Mouse (Mus musculus) hindbrain, embryonic 15.5 days (tissue): ENCODE results near the gene Grcc10. TPM values are rescaled to one million over a fixed set of nuclear protein-coding genes. Genes with fewer than 3 reads are reported as not detected.

ENCODE experiments used
- ATAC-seq: fragments of 200-750 bp; cut with Nextera tagmentation; 2 replicates; pipeline ENCODE4 v1.8.0; 2017; ENCODE audit warnings: low read depth, moderate number of reproducible peaks, moderate TSS enrichment; ENCODE audit not compliant: low FRiP score
- H3K27ac ChIP-seq: fragments of 300-500 bp; sonication (generic); replicated peaks from 2 replicates; pipeline ENCODE4 v1.5.1; 2015; ENCODE audit warnings: mild to moderate bottlenecking, inconsistent platforms
- H3K27me3 ChIP-seq: fragments of 300-500 bp; sonication (generic); 2 replicates; pipeline ENCODE4 v1.6.1; 2015; ENCODE audit warnings: control low read depth, inconsistent platforms
- H3K36me3 ChIP-seq: fragments of 300-500 bp; sonication (generic); 2 replicates; pipeline ENCODE4 v1.6.1; 2015; ENCODE audit warnings: control low read depth, inconsistent platforms
- H3K4me1 ChIP-seq: fragments of 300-500 bp; sonication (generic); replicated peaks from 2 replicates; pipeline ENCODE4 v1.6.1; 2015; ENCODE audit warnings: control low read depth, inconsistent platforms
- H3K4me2 ChIP-seq: fragments of 300-500 bp; sonication (generic); 2 replicates; pipeline ENCODE4 v1.6.1; 2015; ENCODE audit warnings: moderate library complexity, mild to moderate bottlenecking, inconsistent platforms
- H3K4me3 ChIP-seq: fragments of 300-500 bp; sonication (generic); 2 replicates; pipeline ENCODE4 v1.5.1; 2015; ENCODE audit warnings: mild to moderate bottlenecking, inconsistent platforms
- H3K9ac ChIP-seq: fragments of 300-500 bp; sonication (generic); 2 replicates; pipeline ENCODE4 v1.6.1; 2015; ENCODE audit warnings: inconsistent platforms
- H3K9me3 ChIP-seq: fragments of 300-500 bp; sonication (generic); 2 replicates; pipeline ENCODE4 v1.6.1; 2016; ENCODE audit warnings: control low read depth, inconsistent platforms
- WGBS: fragments of 180-500 bp; shearing (Covaris S2); methylation state at CpG from one replicate; pipeline ENCODE4 v1.1.7; 2015; 5-methylcytosine and 5-hydroxymethylcytosine counted together
- polyA plus RNA-seq: library from polyadenylated mRNA; unstranded; fragments of >200 nt; fragmentation: Nextera tagmentation; extraction: Ambion mirVana; gene quantifications from 2 replicates; pipeline ENCODE4 v1.2.1, GENCODE M21; 2015

The Grcc10 gene
- polyA plus RNA-seq, 1 experiment from 2014 or later, result 626 TPM

DNA sequence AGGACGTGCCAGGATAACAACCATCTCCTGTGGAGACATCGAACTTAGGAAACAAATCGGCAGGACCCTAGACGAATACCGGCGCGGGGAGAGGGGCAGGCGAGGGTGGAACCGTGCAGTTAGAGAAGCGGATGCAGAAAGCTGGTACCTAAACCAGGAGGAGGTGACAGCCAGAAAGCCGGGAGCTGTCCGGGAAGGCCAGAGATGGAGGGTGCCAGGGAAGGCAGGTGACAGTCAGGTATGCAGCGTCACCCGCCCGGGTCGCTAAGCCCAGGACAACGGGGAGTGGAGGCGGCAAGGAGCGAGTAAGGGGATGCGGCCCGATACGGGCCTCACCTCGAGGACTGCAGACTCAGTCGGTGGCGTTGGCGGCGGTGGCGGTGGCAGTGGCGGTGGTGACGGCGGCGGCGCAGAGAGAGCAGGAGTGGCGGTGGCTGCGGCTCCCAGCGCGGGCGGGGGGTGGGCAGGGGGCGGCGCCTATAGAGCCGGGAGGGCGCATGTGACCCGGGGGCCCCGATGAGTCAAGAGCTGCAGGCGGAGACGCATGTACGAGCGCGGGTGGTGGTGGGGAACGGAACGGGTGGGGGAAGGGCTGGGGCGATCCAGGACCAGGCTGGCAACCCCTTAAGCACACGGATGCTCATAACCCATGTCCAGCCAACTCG, 28.1 kb upstream of the Grcc10 start, which contains the start of gene Eno2:
Gene Eno2 (minus strand): TSS at position 573 of the 665 bp plus-strand sequence.
- peak; percentile 84 for ATAC-seq
- Histone ChIP-seq H3K4me2 (peak within 1 kb of the TSS; percentile 80), H3K4me3 (peak within 1 kb of the TSS; percentile 62), H3K27ac (peak within 1 kb of the TSS; percentile 81), H3K9ac (peak within 1 kb of the TSS; percentile 78), H3K27me3 (no peaks in the 10 kb centered on the region), H3K4me1 (peaks cover 34% of the 10 kb centered on the region), H3K36me3 (no peaks in the 10 kb centered on the region), H3K9me3 (no peaks in the 10 kb centered on the region)
- under 1% methylated on average over 51 of the region's 54 CpGs for WGBS

DNA sequence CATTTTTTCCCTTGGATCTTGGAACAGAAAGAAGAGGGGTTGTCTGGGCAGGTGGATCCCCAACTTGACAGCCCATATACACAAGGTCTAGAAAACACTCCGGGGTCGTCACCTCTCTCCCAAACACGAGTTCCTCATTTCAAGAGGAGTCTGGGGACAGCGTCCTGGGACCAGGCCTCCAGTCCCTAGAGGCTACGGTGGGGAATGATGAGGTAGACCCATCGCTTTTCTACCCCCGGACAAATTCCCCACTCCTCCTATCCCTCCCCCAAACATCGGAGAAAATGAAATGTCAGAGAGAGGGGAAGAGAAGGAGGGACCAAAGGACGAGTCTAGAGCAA, 27.5 kb upstream of the Grcc10 start:
- H3K27me3 ChIP-seq, result no peaks in the 10 kb centered on the region
- H3K27ac ChIP-seq, result peak overlapping the region; percentile 81
- no peaks in the 10 kb centered on the region for H3K9me3 ChIP-seq
- H3K4me1 ChIP-seq, result peaks cover 34% of the 10 kb centered on the region
- H3K36me3 ChIP-seq, result no peaks in the 10 kb centered on the region
- peak overlapping the region; percentile 78 for H3K9ac ChIP-seq
- peak overlapping the region; percentile 62 for H3K4me3 ChIP-seq
- peak overlapping the region; percentile 80 for H3K4me2 ChIP-seq
- 4% methylated on average over 9 of the region's 9 CpGs for WGBS
- ATAC-seq, result peak; percentile 36

DNA sequence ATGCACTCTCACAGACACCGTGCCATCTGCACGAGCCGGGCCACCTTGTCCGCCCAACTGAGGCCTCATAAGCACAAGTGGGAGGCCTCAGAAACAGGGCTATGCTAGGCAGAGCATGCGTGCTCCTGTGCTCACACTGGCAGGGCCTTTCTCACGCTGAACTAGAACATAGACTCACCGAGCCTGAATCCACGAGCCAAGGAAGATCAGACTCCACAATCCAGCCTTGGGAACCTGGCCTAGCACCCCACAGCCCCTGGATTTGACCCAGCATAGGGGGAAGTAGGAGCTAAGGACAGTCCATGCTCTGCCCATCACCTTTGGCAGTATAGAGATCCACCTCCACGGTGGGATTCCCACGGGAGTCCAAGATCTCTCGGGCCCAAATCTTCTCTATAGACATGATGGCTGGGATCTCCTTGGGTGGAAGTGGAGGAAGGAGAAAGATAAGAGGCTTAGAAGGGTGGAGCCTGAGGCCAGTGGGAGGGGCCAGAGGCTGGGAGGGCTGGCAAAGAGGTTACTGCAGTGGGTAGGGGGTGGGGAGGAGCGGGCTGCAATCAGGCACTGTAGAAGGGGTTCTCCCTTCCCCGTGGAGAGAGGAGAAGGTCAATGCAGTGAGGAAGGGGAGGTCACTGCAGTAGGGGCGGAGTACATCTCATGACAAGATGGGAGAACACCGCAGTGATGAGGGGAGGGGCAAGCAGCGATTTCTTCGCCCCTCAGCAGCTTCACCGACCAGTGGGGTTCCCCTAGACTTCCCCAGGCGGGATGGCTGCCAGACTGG, 26.9 kb upstream of the Grcc10 start:
- WGBS, result 20% methylated on average over 19 of the region's 19 CpGs
- ATAC-seq, result peak; percentile 55
- Histone ChIP-seq H3K27me3 (no peaks in the 10 kb centered on the region), H3K4me2 (peak overlapping the region; percentile 80), H3K4me3 (peak overlapping the region; percentile 62), H3K27ac (peak overlapping the region; percentile 81), H3K9ac (peak overlapping the region; percentile 78), H3K4me1 (peaks cover 34% of the 10 kb centered on the region), H3K9me3 (no peaks in the 10 kb centered on the region), H3K36me3 (no peaks in the 10 kb centered on the region)

DNA sequence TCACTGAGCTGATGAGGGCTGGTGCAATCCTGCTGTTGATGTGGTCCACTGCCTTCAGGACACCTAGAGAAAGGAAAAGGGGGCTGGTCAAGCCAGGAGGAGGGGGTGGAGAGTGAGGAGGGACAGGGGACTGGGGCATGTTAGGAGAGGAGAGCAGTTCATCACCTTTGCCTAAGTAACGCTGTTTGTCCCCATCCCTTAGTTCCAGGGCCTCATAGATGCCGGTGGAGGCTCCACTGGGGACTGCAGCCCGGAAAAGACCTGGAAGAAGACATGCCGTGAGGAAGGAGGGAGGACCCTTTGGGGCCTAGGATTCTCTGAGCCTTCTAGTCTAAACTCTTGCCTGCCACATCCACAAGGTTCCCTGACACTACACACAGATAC, 26.4 kb upstream of the Grcc10 start:
- Histone ChIP-seq H3K4me3 (peak overlapping the region; percentile 62), H3K9me3 (no peaks in the 10 kb centered on the region), H3K36me3 (no peaks in the 10 kb centered on the region), H3K27me3 (no peaks in the 10 kb centered on the region), H3K9ac (0 out of 2 replicates have a peak overlapping the region, but pooled peaks have one; percentile 78), H3K27ac (peak overlapping the region; percentile 81; the same call in 1 of the 2 replicates), H3K4me2 (peak overlapping the region; percentile 80), H3K4me1 (peaks cover 34% of the 10 kb centered on the region)
- 31% methylated on average over 4 of the region's 4 CpGs for WGBS
- ATAC-seq, result no peak

DNA sequence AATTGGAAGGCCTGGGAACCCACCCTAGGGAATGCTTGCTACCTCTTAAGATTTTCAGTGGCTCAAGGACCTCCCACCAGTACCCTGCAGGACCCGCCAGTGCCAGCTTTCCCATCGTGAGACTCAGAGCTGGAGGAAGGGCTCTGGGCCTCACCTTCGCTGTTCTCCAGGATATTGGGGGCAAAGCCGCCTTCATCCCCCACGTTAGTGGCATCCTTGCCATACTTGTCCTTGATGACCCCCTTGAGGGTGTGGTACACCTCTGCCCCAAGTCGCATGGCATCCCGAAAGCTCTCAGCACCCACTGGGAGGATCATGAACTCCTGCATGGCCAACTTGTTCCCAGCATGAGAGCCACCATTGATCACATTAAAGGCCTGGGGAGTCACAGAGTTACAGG, 24.8 kb upstream of the Grcc10 start:
- H3K4me1 ChIP-seq, result peaks cover 34% of the 10 kb centered on the region
- no peaks in the 10 kb centered on the region for H3K27me3 ChIP-seq
- H3K4me2 ChIP-seq, result no peak overlapping the region
- H3K9me3 ChIP-seq, result no peaks in the 10 kb centered on the region
- no peak for ATAC-seq
- no peak overlapping the region for H3K4me3 ChIP-seq
- no peak overlapping the region for H3K9ac ChIP-seq
- WGBS, result 82% methylated on average over 7 of the region's 7 CpGs
- H3K27ac ChIP-seq, result no peak overlapping the region
- H3K36me3 ChIP-seq, result no peaks in the 10 kb centered on the region

DNA sequence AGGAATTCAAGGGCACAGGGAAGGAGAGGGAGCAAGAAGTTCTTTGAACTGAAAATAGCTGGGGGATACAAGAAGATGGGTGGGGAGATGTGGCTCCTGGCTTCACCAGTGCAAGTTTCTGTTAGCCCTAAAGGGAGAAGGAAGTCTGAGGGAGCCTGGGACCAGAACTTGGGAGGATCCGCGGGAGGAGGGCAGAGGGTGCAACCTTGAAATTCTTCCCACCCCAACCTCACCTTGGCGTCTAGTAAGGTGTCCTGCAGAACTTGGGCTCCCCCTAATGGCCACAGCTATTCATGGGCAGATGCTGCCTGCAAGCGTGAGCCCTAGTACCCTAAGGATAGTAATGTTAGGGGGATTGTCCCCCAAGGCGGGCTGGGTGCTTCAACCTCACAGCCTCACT, 18.1 kb upstream of the Grcc10 start:
- 1% methylated on average over 5 of the region's 5 CpGs for WGBS
- H3K9me3 ChIP-seq, result no peaks in the 10 kb centered on the region
- peaks cover 39% of the 10 kb centered on the region for H3K4me1 ChIP-seq
- ATAC-seq, result no peak
- no peaks in the 10 kb centered on the region for H3K27me3 ChIP-seq
- peak overlapping the region; percentile 98 for H3K27ac ChIP-seq
- no peak overlapping the region for H3K9ac ChIP-seq
- H3K36me3 ChIP-seq, result no peaks in the 10 kb centered on the region
- H3K4me3 ChIP-seq, result no peak overlapping the region
- peak overlapping the region; percentile 88; the same call in 1 of the 2 replicates for H3K4me2 ChIP-seq

DNA sequence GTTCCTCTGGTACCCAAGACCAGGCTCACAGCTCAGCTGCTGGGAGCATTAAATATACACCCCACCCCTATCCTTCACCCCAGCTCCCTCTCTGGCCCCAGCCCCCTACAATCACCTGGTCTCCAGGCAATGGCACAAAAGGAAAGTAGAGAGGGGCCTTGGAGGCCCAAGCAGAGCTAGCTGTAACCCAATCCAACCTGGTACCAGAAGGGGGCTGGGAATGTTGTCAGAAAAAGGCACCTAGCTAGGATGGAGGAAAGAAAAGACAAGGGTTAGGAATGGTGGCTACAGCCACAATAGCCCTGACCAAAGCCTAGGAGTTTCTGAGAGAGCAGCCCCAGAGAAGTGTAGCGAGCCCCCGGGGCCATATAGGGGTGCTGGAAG, 17.7 kb upstream of the Grcc10 start:
- Histone ChIP-seq H3K9me3 (no peaks in the 10 kb centered on the region), H3K27ac (peak overlapping the region; percentile 98), H3K4me3 (no peak overlapping the region), H3K27me3 (no peaks in the 10 kb centered on the region), H3K4me2 (peak overlapping the region; percentile 88), H3K9ac (peak overlapping the region; percentile 24; the same call in 1 of the 2 replicates), H3K36me3 (no peaks in the 10 kb centered on the region), H3K4me1 (peaks cover 43% of the 10 kb centered on the region)
- WGBS, result 43% methylated on average over 2 of the region's 2 CpGs
- no peak for ATAC-seq

DNA sequence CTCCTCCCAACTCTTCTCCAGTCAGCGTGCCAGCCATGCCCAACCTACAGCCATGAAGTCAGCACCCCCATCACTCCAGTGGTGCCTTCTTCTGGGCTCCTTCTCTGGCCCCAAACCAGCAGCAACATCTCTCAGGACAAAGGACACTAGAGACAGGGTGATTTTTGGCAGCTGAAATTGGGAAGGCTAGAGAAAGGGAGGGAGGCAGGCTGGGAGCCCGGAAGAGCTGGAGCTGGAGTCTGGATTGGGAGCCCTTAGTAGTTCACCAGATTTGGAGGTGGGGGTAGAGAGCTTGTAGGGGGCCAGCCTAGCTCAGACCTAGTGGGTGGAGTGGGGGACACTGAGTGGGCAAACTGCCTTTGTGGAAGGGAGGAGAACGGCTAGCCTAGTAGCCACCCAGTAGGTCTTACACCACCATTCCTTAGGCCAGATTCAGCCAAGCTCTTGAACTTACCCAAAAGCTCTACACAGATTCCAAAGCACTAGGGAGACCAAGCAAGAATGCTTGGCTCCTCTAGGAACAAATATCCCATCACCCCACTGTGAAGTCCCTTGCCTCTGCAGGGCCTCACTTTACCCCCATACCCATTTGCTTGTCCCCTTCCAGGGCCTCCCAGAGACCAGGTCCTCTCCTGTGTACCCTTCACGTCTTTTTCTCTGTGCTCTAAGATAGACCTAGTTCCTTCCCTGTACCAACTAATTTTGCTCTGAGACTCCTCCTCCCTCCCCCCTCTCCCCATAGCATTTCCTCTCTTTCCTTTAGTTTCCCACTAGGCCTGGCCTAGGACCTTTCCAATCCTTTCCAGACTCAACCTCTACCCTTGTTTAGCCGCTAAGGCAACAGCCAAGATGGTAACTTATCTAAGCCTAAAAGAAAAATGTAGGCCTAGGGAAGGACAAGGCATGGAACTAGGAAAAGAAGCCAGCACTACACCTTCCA, 17.0 kb upstream of the Grcc10 start:
- Histone ChIP-seq H3K9me3 (no peaks in the 10 kb centered on the region), H3K4me1 (peaks cover 50% of the 10 kb centered on the region), H3K27me3 (no peaks in the 10 kb centered on the region), H3K9ac (peak overlapping the region; percentile 88), H3K27ac (peak overlapping the region; percentile 98), H3K36me3 (no peaks in the 10 kb centered on the region), H3K4me3 (peak overlapping the region; percentile 87), H3K4me2 (peak overlapping the region; percentile 88)
- WGBS, result 13% methylated on average over 5 of the region's 5 CpGs
- peak; percentile 13 for ATAC-seq

DNA sequence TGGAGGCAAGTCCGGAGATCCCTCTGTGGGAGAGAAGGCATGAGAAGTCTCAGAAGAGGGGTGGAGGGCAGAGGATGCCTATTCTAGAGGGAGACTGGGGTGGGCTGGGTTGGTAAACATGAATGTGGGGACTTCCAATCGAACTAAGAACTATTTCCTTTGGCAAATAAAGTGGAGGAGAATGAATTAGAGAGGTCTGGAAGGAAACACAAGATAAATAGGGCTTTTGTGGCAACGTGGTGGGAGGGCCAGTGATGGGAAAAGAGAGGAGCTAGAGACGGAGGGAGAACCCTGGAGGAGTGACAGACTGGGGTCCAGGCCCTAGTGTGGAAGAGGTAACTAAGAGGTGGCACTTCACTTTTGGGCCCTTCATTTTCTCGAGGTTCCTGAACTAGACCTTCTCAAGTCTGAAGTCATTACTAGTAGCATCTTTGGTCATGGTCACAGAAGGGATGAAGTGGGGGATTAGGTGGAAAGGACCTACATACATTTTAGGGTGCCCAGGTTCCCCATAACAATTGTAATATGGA, 16.2 kb upstream of the Grcc10 start:
- Histone ChIP-seq H3K4me2 (peak overlapping the region; percentile 88), H3K4me3 (peak overlapping the region; percentile 87), H3K36me3 (no peaks in the 10 kb centered on the region), H3K9me3 (no peaks in the 10 kb centered on the region), H3K27me3 (no peaks in the 10 kb centered on the region), H3K9ac (peak overlapping the region; percentile 88), H3K4me1 (peaks cover 56% of the 10 kb centered on the region), H3K27ac (peak overlapping the region; percentile 98)
- 3% methylated on average over 5 of the region's 5 CpGs for WGBS
- ATAC-seq, result no peak

DNA sequence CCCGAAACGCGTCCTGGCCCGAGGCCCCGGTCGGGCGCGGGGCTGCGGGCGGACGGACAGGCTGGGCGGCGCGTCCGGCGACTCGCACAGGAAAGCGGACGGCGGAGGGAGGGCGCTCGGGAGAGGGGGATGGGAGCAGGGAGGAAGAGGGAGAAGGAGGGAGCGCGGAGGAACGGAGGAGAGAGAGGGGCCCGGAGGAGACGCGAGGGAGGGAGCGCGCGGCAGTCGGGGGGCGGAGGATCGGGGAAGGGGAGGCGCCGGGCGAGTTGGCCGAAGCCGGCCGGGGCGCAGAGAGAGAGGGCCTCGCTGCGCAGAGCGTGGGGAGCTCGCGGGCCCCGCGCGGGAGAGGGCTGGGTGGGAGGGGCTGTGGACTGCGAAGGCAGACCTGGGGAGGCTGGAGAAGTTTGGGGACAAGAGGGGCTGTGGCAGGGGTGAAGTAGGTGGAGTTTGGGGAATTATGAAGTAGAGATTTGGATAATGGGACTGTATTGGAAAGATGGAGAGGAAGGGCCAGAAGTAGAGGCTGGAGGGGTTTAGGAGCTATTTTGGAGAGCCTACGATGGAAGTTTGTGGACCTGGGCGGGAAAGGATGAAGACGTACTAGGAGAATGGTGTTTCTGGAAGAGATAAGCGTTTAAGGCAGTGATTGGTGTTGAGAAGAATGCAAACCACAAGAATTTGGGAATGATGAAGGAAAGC, 15.6 kb upstream of the Grcc10 start:
- H3K9me3 ChIP-seq, result no peaks in the 10 kb centered on the region
- H3K4me1 ChIP-seq, result peaks cover 56% of the 10 kb centered on the region
- peak; percentile 81 for ATAC-seq
- no peaks in the 10 kb centered on the region for H3K36me3 ChIP-seq
- H3K4me2 ChIP-seq, result peak overlapping the region; percentile 88
- peak overlapping the region; percentile 98 for H3K27ac ChIP-seq
- H3K9ac ChIP-seq, result peak overlapping the region; percentile 88
- no peaks in the 10 kb centered on the region for H3K27me3 ChIP-seq
- under 1% methylated on average over 53 of the region's 54 CpGs for WGBS
- peak overlapping the region; percentile 87 for H3K4me3 ChIP-seq
